Mouse (Mus musculus) left cerebral cortex, postnatal 4 days (tissue): ENCODE data around the gene Rbms3. TPM values are rescaled to one million over a fixed set of nuclear protein-coding genes. Genes with fewer than 3 reads are reported as not detected.

Experiments used
- DNase-seq: peaks from one replicate; pipeline ENCODE4 v3.0.0-alpha.2; 2022
- intact Hi-C: fragments of 180-260 bp; cut with DNase I; formaldehyde crosslinking; loops from one replicate; pipeline ENCODE4 v1.15.1; 2025
- total RNA-seq, 2 experiments: library from RNA; stranded (reverse); gene quantifications; 2 replicates each; pipeline ENCODE4 v1.2.3; 2021

The Rbms3 gene
- total RNA-seq, 2 experiments from 2014 or later, result 18.3 to 22.5 TPM

- intact Hi-C loops, result no loop called here
- no peak for DNase-seq
Measured at GRCm38 (mm10) chr9:116922561-116922960, 707.2 kb downstream of the Rbms3 start.

GRCm38 (mm10) chr9:116919441-116920019 lies 710.2 kb downstream of the Rbms3 start:
- intact Hi-C loops, result no loop called here
- peak; percentile 36 for DNase-seq

GRCm38 (mm10) chr9:116912493-116912847 lies 717.2 kb downstream of the Rbms3 start:
- DNase-seq, result no peak
- intact Hi-C loops, result no loop called here

- DNase-seq, result peak; percentile 58
Measured at GRCm38 (mm10) chr9:116911781-116912492, 717.8 kb downstream of the Rbms3 start.

GRCm38 (mm10) chr9:116909511-116909910 lies 720.2 kb downstream of the Rbms3 start:
- intact Hi-C loops, result no loop called here
- DNase-seq, result no peak

More at GRCm38 (mm10) chr9:116911781-116912492, 717.8 kb downstream of the Rbms3 start:
- intact Hi-C loops, result no loop called here

GRCm38 (mm10) chr9:116906955-116907354 lies 722.8 kb downstream of the Rbms3 start:
- intact Hi-C loops, result no loop called here
- DNase-seq, result no peak

GRCm38 (mm10) chr9:116905646-116906045 lies 724.1 kb downstream of the Rbms3 start:
- intact Hi-C loops, result no loop called here
- DNase-seq, result peak; percentile 78

- intact Hi-C loops, result no loop called here
- no peak for DNase-seq
Measured at GRCm38 (mm10) chr9:116903304-116903993, 726.3 kb downstream of the Rbms3 start.

- intact Hi-C loops, result no loop called here
- DNase-seq, result no peak
Measured at GRCm38 (mm10) chr9:116899403-116899802, 730.3 kb downstream of the Rbms3 start.

- no peak for DNase-seq
- intact Hi-C loops, result no loop called here
Measured at GRCm38 (mm10) chr9:116886973-116887680, 742.6 kb downstream of the Rbms3 start.

GRCm38 (mm10) chr9:116885617-116886016 lies 744.1 kb downstream of the Rbms3 start:
- intact Hi-C loops, result no loop called here
- DNase-seq, result no peak

GRCm38 (mm10) chr9:116880503-116880902 lies 749.2 kb downstream of the Rbms3 start:
- DNase-seq, result no peak
- intact Hi-C loops, result no loop called here

GRCm38 (mm10) chr9:116879600-116880457 lies 749.9 kb downstream of the Rbms3 start:
- no peak for DNase-seq
- intact Hi-C loops, result no loop called here

- no peak for DNase-seq
- intact Hi-C loops, result no loop called here
Measured at GRCm38 (mm10) chr9:116876786-116877185, 752.9 kb downstream of the Rbms3 start.

- DNase-seq, result no peak
- intact Hi-C loops, result no loop called here
Measured at GRCm38 (mm10) chr9:116873976-116874320, 755.8 kb downstream of the Rbms3 start.

- intact Hi-C loops, result no loop called here
- DNase-seq, result no peak
Measured at GRCm38 (mm10) chr9:116873033-116873975, 756.4 kb downstream of the Rbms3 start.

GRCm38 (mm10) chr9:116872346-116872745 lies 757.4 kb downstream of the Rbms3 start:
- intact Hi-C loops, result no loop called here
- DNase-seq, result no peak

GRCm38 (mm10) chr9:116871576-116871975 lies 758.1 kb downstream of the Rbms3 start:
- DNase-seq, result no peak
- intact Hi-C loops, result no loop called here

GRCm38 (mm10) chr9:116866060-116866459 lies 763.7 kb downstream of the Rbms3 start:
- intact Hi-C loops, result no loop called here

More at GRCm38 (mm10) chr9:116866060-116866459, 763.7 kb downstream of the Rbms3 start:
- no peak for DNase-seq
